Mouse (Mus musculus): ENCODE measurements around the gene Adgrg1. TPM values are rescaled to one million over a fixed set of nuclear protein-coding genes. Genes with fewer than 3 reads are reported as not detected.
A peak's percentile ranks its signal among the peaks of the same experiment; 100 is the strongest.

Gene Adgrg1
- polyA plus RNA-seq, 1 experiment: 468 TPM

GRCm38 (mm10) chr8:95044811-95045210 is 70.3 kb downstream of the Adgrg1 start:
- TF ChIP-seq POLR2A (IDR thresholded peaks at IDR 0.05; ENCODE audit: borderline replicate concordance, extremely low read depth, insufficient read depth, insufficient read length, poor library complexity, severe bottlenecking) (no peak), CTCF (IDR thresholded peaks at IDR 0.05; ENCODE audit: borderline replicate concordance, extremely low read depth, insufficient read depth, insufficient read length) (no peak)
- peak; percentile 30 for DNase-seq (ENCODE audit: low read depth)

GRCm38 (mm10) chr8:95046982-95047381 is 72.4 kb downstream of the Adgrg1 start:
- TF ChIP-seq CTCF (IDR thresholded peaks at IDR 0.05; ENCODE audit: borderline replicate concordance, extremely low read depth, insufficient read depth, insufficient read length): no peak
- no peak for TF ChIP-seq POLR2A (IDR thresholded peaks at IDR 0.05; ENCODE audit: borderline replicate concordance, extremely low read depth, insufficient read depth, insufficient read length, poor library complexity, severe bottlenecking)
- DNase-seq (ENCODE audit: low read depth): no peak

GRCm38 (mm10) chr8:95047884-95048680 is 73.5 kb downstream of the Adgrg1 start:
- TF ChIP-seq POLR2A (IDR thresholded peaks at IDR 0.05; ENCODE audit: borderline replicate concordance, extremely low read depth, insufficient read depth, insufficient read length, poor library complexity, severe bottlenecking) (no peak), CTCF (IDR thresholded peaks at IDR 0.05; ENCODE audit: borderline replicate concordance, extremely low read depth, insufficient read depth, insufficient read length) (no peak)
- DNase-seq (ENCODE audit: low read depth): peak; percentile 23

- TF ChIP-seq POLR2A (IDR thresholded peaks at IDR 0.05; ENCODE audit: borderline replicate concordance, extremely low read depth, insufficient read depth, insufficient read length, poor library complexity, severe bottlenecking): no peak
- no peak for TF ChIP-seq CTCF (IDR thresholded peaks at IDR 0.05; ENCODE audit: borderline replicate concordance, extremely low read depth, insufficient read depth, insufficient read length)
- no peak for DNase-seq (ENCODE audit: low read depth)
Measured at GRCm38 (mm10) chr8:95049636-95050035, 75.1 kb downstream of the Adgrg1 start.

- TF ChIP-seq CTCF (IDR thresholded peaks at IDR 0.05; ENCODE audit: borderline replicate concordance, extremely low read depth, insufficient read depth, insufficient read length) (no peak), POLR2A (IDR thresholded peaks at IDR 0.05; ENCODE audit: borderline replicate concordance, extremely low read depth, insufficient read depth, insufficient read length, poor library complexity, severe bottlenecking) (no peak)
- DNase-seq (ENCODE audit: low read depth): no peak
Measured at GRCm38 (mm10) chr8:95054438-95054837, 79.9 kb downstream of the Adgrg1 start.

- TF ChIP-seq POLR2A (IDR thresholded peaks at IDR 0.05; ENCODE audit: borderline replicate concordance, extremely low read depth, insufficient read depth, insufficient read length, poor library complexity, severe bottlenecking): no peak
- TF ChIP-seq CTCF (IDR thresholded peaks at IDR 0.05; ENCODE audit: borderline replicate concordance, extremely low read depth, insufficient read depth, insufficient read length): no peak
- peak; percentile 67 for DNase-seq (ENCODE audit: low read depth)
Measured at GRCm38 (mm10) chr8:95054927-95055510, 80.5 kb downstream of the Adgrg1 start, which contains the start of gene Drc7. Drc7 (plus strand) TSS chr8:95055103.

GRCm38 (mm10) chr8:95056414-95056813 is 81.9 kb downstream of the Adgrg1 start:
- DNase-seq (ENCODE audit: low read depth): no peak
- TF ChIP-seq POLR2A (IDR thresholded peaks at IDR 0.05; ENCODE audit: borderline replicate concordance, extremely low read depth, insufficient read depth, insufficient read length, poor library complexity, severe bottlenecking) (no peak), CTCF (IDR thresholded peaks at IDR 0.05; ENCODE audit: borderline replicate concordance, extremely low read depth, insufficient read depth, insufficient read length) (no peak)

GRCm38 (mm10) chr8:95058661-95059060 is 84.1 kb downstream of the Adgrg1 start:
- TF ChIP-seq CTCF (IDR thresholded peaks at IDR 0.05; ENCODE audit: borderline replicate concordance, extremely low read depth, insufficient read depth, insufficient read length): no peak
- TF ChIP-seq POLR2A (IDR thresholded peaks at IDR 0.05; ENCODE audit: borderline replicate concordance, extremely low read depth, insufficient read depth, insufficient read length, poor library complexity, severe bottlenecking): no peak
- no peak for DNase-seq (ENCODE audit: low read depth)

- TF ChIP-seq POLR2A (IDR thresholded peaks at IDR 0.05; ENCODE audit: borderline replicate concordance, extremely low read depth, insufficient read depth, insufficient read length, poor library complexity, severe bottlenecking) (no peak), CTCF (IDR thresholded peaks at IDR 0.05; ENCODE audit: borderline replicate concordance, extremely low read depth, insufficient read depth, insufficient read length) (no peak)
- no peak for DNase-seq (ENCODE audit: low read depth)
Measured at GRCm38 (mm10) chr8:95059812-95060533, 85.4 kb downstream of the Adgrg1 start.

Other genes with a start within 250 kb of the Adgrg1 start
- 0.04 TPM in 2 replicates for gene Ccl22, start 229.2 kb upstream of the Adgrg1 start, polyA plus RNA-seq (2012; rRNA removed)
- 23.9 and 28.2 TPM in 2 replicates for gene Cx3cl1, start 202.7 kb upstream of the Adgrg1 start, polyA plus RNA-seq (2012; rRNA removed)
- gene Ccl17, start 164.3 kb upstream of the Adgrg1 start, polyA plus RNA-seq (2012; rRNA removed): 0.18 TPM in 1 of 2 replicates, not detected in the other
- 60.1 and 62.3 TPM in 2 replicates for gene Coq9, start 136.4 kb upstream of the Adgrg1 start, polyA plus RNA-seq (2012; rRNA removed)
- 81.3 and 82.0 TPM in 2 replicates for gene Ciapin1, start 136.4 kb upstream of the Adgrg1 start, polyA plus RNA-seq (2012; rRNA removed)
- 98.3 and 144 TPM in 2 replicates for gene Polr2c, start 117.3 kb upstream of the Adgrg1 start, polyA plus RNA-seq (2012; rRNA removed)
- 82.4 and 85.0 TPM in 2 replicates for gene Dok4, start 98.4 kb upstream of the Adgrg1 start, polyA plus RNA-seq (2012; rRNA removed)
- gene Ccdc102a, start 56.7 kb upstream of the Adgrg1 start, polyA plus RNA-seq (2012; rRNA removed): 9.0 and 11.1 TPM in 2 replicates
- 0.27 and 0.28 TPM in 2 replicates for gene Adgrg5, start 51.1 kb upstream of the Adgrg1 start, polyA plus RNA-seq (2012; rRNA removed)
- 2.1 and 3.0 TPM in 2 replicates for gene Adgrg3, start 42.9 kb downstream of the Adgrg1 start, polyA plus RNA-seq (2012; rRNA removed)
- 2.0 and 4.2 TPM in 2 replicates for gene Drc7, start 80.4 kb downstream of the Adgrg1 start, polyA plus RNA-seq (2012; rRNA removed)
- 56.2 and 67.2 TPM in 2 replicates for gene Katnb1, start 106.4 kb downstream of the Adgrg1 start, polyA plus RNA-seq (2012; rRNA removed)
- gene Kifc3, start 228.1 kb downstream of the Adgrg1 start, polyA plus RNA-seq (2012; rRNA removed): 26.3 and 31.1 TPM in 2 replicates

Measured in brain, embryonic 14.5 days (tissue).